Mouse (Mus musculus) liver, postnatal 0 days (tissue): ENCODE measurements around the gene Nfu1. TPM values are rescaled to one million over a fixed set of nuclear protein-coding genes. Genes with fewer than 3 reads are reported as not detected.

Experiments used
- ATAC-seq: fragments of 200-750 bp; cut with Nextera tagmentation; 2 replicates; pipeline ENCODE4 v1.8.0; 2017; ENCODE audit warnings: mild to moderate bottlenecking, moderate library complexity
- DNase-seq: peaks from one replicate; pipeline ENCODE4 v3.0.0-alpha.2; 2016
- H3K27ac ChIP-seq: fragments of 300-500 bp; sonication (generic); 2 replicates; pipeline ENCODE4 v1.5.1; 2014; ENCODE audit warnings: antibody characterized with exemption, moderate library complexity, mild to moderate bottlenecking, low read depth
- H3K27me3 ChIP-seq: fragments of 300-500 bp; sonication (generic); 2 replicates; pipeline ENCODE4 v1.6.1; 2014; ENCODE audit warnings: low read length, control low read depth, mixed read lengths; ENCODE audit not compliant: insufficient read depth
- H3K36me3 ChIP-seq: fragments of 300-500 bp; sonication (generic); replicated peaks from 2 replicates; pipeline ENCODE4 v1.6.1; 2014; ENCODE audit warnings: mild to moderate bottlenecking, control low read depth, low read length, moderate library complexity, mixed read lengths; ENCODE audit not compliant: insufficient read depth
- H3K4me1 ChIP-seq: fragments of 300-500 bp; sonication (generic); 2 replicates; pipeline ENCODE4 v1.6.1; 2014; ENCODE audit warnings: antibody characterized with exemption, mild to moderate bottlenecking, control low read depth; ENCODE audit not compliant: insufficient read depth
- H3K4me2 ChIP-seq: fragments of 300-500 bp; sonication (generic); 2 replicates; pipeline ENCODE4 v1.6.1; 2014; ENCODE audit warnings: low read depth, mild to moderate bottlenecking, low read length, moderate library complexity, mixed read lengths
- H3K4me3 ChIP-seq: fragments of 300-500 bp; sonication (generic); 2 replicates; pipeline ENCODE4 v1.5.1; 2014; ENCODE audit warnings: low read depth, low read length
- H3K9ac ChIP-seq: fragments of 300-500 bp; sonication (generic); replicated peaks from 2 replicates; pipeline ENCODE4 v1.6.1; 2014; ENCODE audit warnings: mild to moderate bottlenecking, moderate library complexity
- H3K9me3 ChIP-seq: fragments of 300-500 bp; sonication (generic); 2 replicates; pipeline ENCODE4 v1.6.1; 2016; ENCODE audit warnings: mild to moderate bottlenecking, control low read depth, low read length, mixed read lengths
- CTCF ChIP-seq: sonication (generic); IDR thresholded peaks from 2 replicates; pipeline ENCODE4 v1.5.1; 2016; ENCODE audit warnings: antibody characterized with exemption, low read depth
- EP300 ChIP-seq: IDR thresholded peaks from 2 replicates; pipeline ENCODE4 v1.6.1; 2016; ENCODE audit warnings: antibody characterized with exemption, low read depth, mild to moderate bottlenecking
- WGBS: fragments of 180-500 bp; shearing (Covaris S2); extraction: QIAGEN DNeasy Blood & Tissue Kit; methylation state at CpG from one replicate; pipeline ENCODE4 v1.1.7; 2014; ENCODE audit not compliant: insufficient replicate concordance; 5-methylcytosine and 5-hydroxymethylcytosine counted together
- polyA plus RNA-seq: library from polyadenylated mRNA; unstranded; fragments of >200 nt; fragmentation: Nextera tagmentation; extraction: Ambion mirVana; gene quantifications from 2 replicates; pipeline ENCODE4 v1.2.1, GENCODE M21; 2015

Nfu1 gene
- polyA plus RNA-seq, 1 experiment from 2014 or later = 53.5 TPM

GRCm38 (mm10) chr6:87009692-87010328, 774 bp downstream of the Nfu1 start:
- H3K27ac ChIP-seq = peak overlapping the region; percentile 97
- peak overlapping the region; percentile 99 for H3K9ac ChIP-seq
- WGBS = under 1% methylated on average over 36 of the region's 36 CpGs
- H3K27me3 ChIP-seq = no peaks in the 10 kb centered on the region
- peaks cover 12% of the 10 kb centered on the region for H3K36me3 ChIP-seq
- ATAC-seq = peak; percentile 97
- peak; percentile 96 for DNase-seq
- H3K4me3 ChIP-seq = peak overlapping the region; percentile 98
- H3K9me3 ChIP-seq = no peaks in the 10 kb centered on the region
- peak overlapping the region; percentile 96 for H3K4me2 ChIP-seq
- TF ChIP-seq CTCF = no peak
- no peak for TF ChIP-seq EP300
- H3K4me1 ChIP-seq = peaks cover 12% of the 10 kb centered on the region

GRCm38 (mm10) chr6:87016916-87017315, 7.9 kb downstream of the Nfu1 start:
- WGBS = 55% methylated on average over 4 of the region's 4 CpGs
- H3K4me2 ChIP-seq = no peak overlapping the region
- ATAC-seq = no peak
- DNase-seq = peak; percentile 57
- TF ChIP-seq CTCF (peak; percentile 75), EP300 (no peak)
- no peaks in the 10 kb centered on the region for H3K27me3 ChIP-seq
- no peak overlapping the region for H3K27ac ChIP-seq
- H3K4me3 ChIP-seq = no peak overlapping the region
- H3K9ac ChIP-seq = no peak overlapping the region
- peaks cover 54% of the 10 kb centered on the region for H3K36me3 ChIP-seq
- H3K9me3 ChIP-seq = peaks cover 2% of the 10 kb centered on the region; the same call in 1 of the 2 replicates
- H3K4me1 ChIP-seq = no peaks in the 10 kb centered on the region

- Histone ChIP-seq H3K4me3 (no peak overlapping the region), H3K27me3 (no peaks in the 10 kb centered on the region), H3K9ac (no peak overlapping the region), H3K9me3 (peaks cover 2% of the 10 kb centered on the region; the same call in 1 of the 2 replicates), H3K4me2 (no peak overlapping the region), H3K27ac (no peak overlapping the region), H3K36me3 (peaks cover 57% of the 10 kb centered on the region), H3K4me1 (no peaks in the 10 kb centered on the region)
- 89% methylated on average over 8 of the region's 8 CpGs for WGBS
- DNase-seq (no peak), ATAC-seq (no peak)
- TF ChIP-seq CTCF (no peak), EP300 (no peak)
Observed at GRCm38 (mm10) chr6:87018874-87019273, 9.8 kb downstream of the Nfu1 start.

- no peak overlapping the region for H3K9ac ChIP-seq
- no peak overlapping the region for H3K27ac ChIP-seq
- H3K36me3 ChIP-seq = peaks cover 57% of the 10 kb centered on the region
- peaks cover 2% of the 10 kb centered on the region; the same call in 1 of the 2 replicates for H3K9me3 ChIP-seq
- no peak overlapping the region for H3K4me3 ChIP-seq
- no peak overlapping the region for H3K4me2 ChIP-seq
- peaks cover under 1% of the 10 kb centered on the region; the same call in 1 of the 2 replicates for H3K4me1 ChIP-seq
- ATAC-seq (no peak), DNase-seq (no peak)
- WGBS = 94% methylated on average over 12 of the region's 12 CpGs
- TF ChIP-seq EP300 = no peak
- H3K27me3 ChIP-seq = no peaks in the 10 kb centered on the region
Observed at GRCm38 (mm10) chr6:87021791-87022190, 12.8 kb downstream of the Nfu1 start.

- TF ChIP-seq CTCF (no peak), EP300 (peak; percentile 45; the same call in 1 of the 2 replicates)
- Histone ChIP-seq H3K4me2 (no peak overlapping the region), H3K4me1 (peaks cover 8% of the 10 kb centered on the region; the same call in 1 of the 2 replicates), H3K4me3 (no peak overlapping the region), H3K36me3 (peaks cover 20% of the 10 kb centered on the region), H3K9me3 (no peaks in the 10 kb centered on the region), H3K27me3 (no peaks in the 10 kb centered on the region), H3K9ac (no peak overlapping the region), H3K27ac (peak overlapping the region; percentile 62; the same call in 1 of the 2 replicates)
- peak; percentile 54 for ATAC-seq
- 34% methylated on average over 7 of the region's 7 CpGs for WGBS
- peak; percentile 53 for DNase-seq
Observed at GRCm38 (mm10) chr6:87026980-87027379, 17.9 kb downstream of the Nfu1 start.

- Histone ChIP-seq H3K9ac (no peak overlapping the region), H3K4me2 (no peak overlapping the region), H3K27ac (no peak overlapping the region), H3K9me3 (no peaks in the 10 kb centered on the region), H3K4me1 (peaks cover 8% of the 10 kb centered on the region; the same call in 1 of the 2 replicates), H3K4me3 (no peak overlapping the region), H3K36me3 (peaks cover 8% of the 10 kb centered on the region), H3K27me3 (no peaks in the 10 kb centered on the region)
- DNase-seq (no peak), ATAC-seq (no peak)
- TF ChIP-seq EP300 = no peak
- no peak for TF ChIP-seq CTCF
Observed at GRCm38 (mm10) chr6:87028881-87029280, 19.8 kb downstream of the Nfu1 start.
